Mouse (Mus musculus): Measurements from ENCODE around the gene Sugp1.

DNA sequence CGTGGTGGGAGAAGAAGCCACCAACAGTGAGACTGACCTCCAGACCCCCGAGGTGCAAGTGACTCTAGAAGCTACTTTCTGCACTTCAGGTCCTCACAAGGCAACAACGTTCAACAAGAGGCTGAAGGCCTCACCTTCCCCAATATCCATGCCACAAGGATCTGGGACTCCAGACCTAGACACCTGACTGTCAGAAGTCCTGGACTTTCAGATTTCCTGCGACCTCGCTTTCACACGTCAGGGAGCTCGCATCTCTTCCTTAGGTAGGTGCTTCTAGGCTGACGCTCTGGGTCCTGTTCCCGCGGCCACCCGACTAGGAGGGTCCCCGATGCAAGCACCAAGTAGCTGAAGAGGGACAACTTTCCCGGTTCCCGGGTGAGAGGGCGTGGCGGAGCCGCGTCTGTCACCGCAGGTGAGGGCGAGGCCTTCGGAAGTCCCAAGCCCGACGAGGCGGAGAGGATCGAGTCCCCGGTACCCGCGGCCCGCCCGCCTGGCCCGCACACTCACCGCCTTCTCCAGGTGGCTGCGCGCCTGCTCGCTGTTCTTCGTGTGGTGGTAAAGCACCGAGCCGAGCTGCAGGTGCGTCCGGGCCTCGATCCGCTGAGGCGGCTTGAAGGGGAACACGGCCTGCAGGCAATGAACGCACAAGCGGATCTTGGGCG, 597 bp upstream of the Sugp1 start:
- TF ChIP-seq POLR2A (IDR thresholded peaks at IDR 0.05; ENCODE audit: insufficient read length, low read depth) (no peak), MYOD1 (IDR thresholded peaks at IDR 0.05; ENCODE audit: control insufficient read depth in 1 of 3, insufficient read length in 2 of 3, low read depth in 2 of 3) (no peak), TCF12 (IDR thresholded peaks at IDR 0.05; ENCODE audit: insufficient read depth, poor library complexity, severe bottlenecking) (no peak), TCF3 (IDR thresholded peaks at IDR 0.05; ENCODE audit: insufficient read length, low read depth) (no peak), CEBPB (IDR thresholded peaks at IDR 0.05; ENCODE audit: insufficient read depth, poor library complexity, severe bottlenecking) (no peak), REST (IDR thresholded peaks at IDR 0.05; ENCODE audit: insufficient read depth, insufficient read length) (no peak), E2F4 (IDR thresholded peaks at IDR 0.05; ENCODE audit: insufficient read depth) (no peak), POLR2AphosphoS2 (IDR thresholded peaks at IDR 0.05; ENCODE audit: insufficient read length, low read depth) (no peak)
